Mouse (Mus musculus) intestine, embryonic 16.5 days (tissue): Measurements from ENCODE around the gene Cyth2. TPM values are rescaled to one million over a fixed set of nuclear protein-coding genes. Genes with fewer than 3 reads are reported as not detected.
A peak's percentile ranks its signal among the peaks of the same experiment; 100 is the strongest.

ENCODE experiments used
- ATAC-seq: fragments of 200-750 bp; cut with Nextera tagmentation; 2 replicates; pipeline ENCODE4 v1.8.0; 2017; ENCODE audit warnings: moderate TSS enrichment, moderate library complexity
- H3K27ac ChIP-seq: fragments of 300-500 bp; sonication (generic); 2 replicates; pipeline ENCODE4 v1.5.1; 2014; ENCODE audit warnings: mild to moderate bottlenecking, low read length
- H3K27me3 ChIP-seq: fragments of 300-500 bp; sonication (generic); replicated peaks from 2 replicates; pipeline ENCODE4 v1.6.1; 2014; ENCODE audit warnings: low read length, control low read depth, mixed read lengths; ENCODE audit not compliant: control insufficient read depth, insufficient read depth
- H3K36me3 ChIP-seq: fragments of 300-500 bp; sonication (generic); 2 replicates; pipeline ENCODE4 v1.6.1; 2014; ENCODE audit warnings: low read length, control low read depth; ENCODE audit not compliant: control insufficient read depth, insufficient read depth
- H3K4me1 ChIP-seq: fragments of 300-500 bp; sonication (generic); 2 replicates; pipeline ENCODE4 v1.6.1; 2014; ENCODE audit warnings: low read length, control low read depth, mixed read lengths; ENCODE audit not compliant: control insufficient read depth, insufficient read depth
- H3K4me2 ChIP-seq: fragments of 300-500 bp; sonication (generic); 2 replicates; pipeline ENCODE4 v1.6.1; 2014; ENCODE audit warnings: low read depth, low read length, control low read depth
- H3K4me3 ChIP-seq: fragments of 300-500 bp; sonication (generic); 2 replicates; pipeline ENCODE4 v1.5.1; 2014; ENCODE audit warnings: mild to moderate bottlenecking, low read length
- H3K9ac ChIP-seq: fragments of 300-500 bp; sonication (generic); 2 replicates; pipeline ENCODE4 v1.6.1; 2014; ENCODE audit warnings: low read depth, low read length
- H3K9me3 ChIP-seq: fragments of 300-500 bp; sonication (generic); 2 replicates; pipeline ENCODE4 v1.6.1; 2016; ENCODE audit warnings: low read length, control low read depth; ENCODE audit not compliant: control insufficient read depth
- WGBS: fragments of 180-500 bp; shearing (Covaris S2); extraction: QIAGEN DNeasy Blood & Tissue Kit; methylation state at CpG from one replicate; pipeline ENCODE4 v1.1.7; 2014; 5-methylcytosine and 5-hydroxymethylcytosine counted together
- polyA plus RNA-seq: library from polyadenylated mRNA; unstranded; fragments of >200 nt; fragmentation: Nextera tagmentation; extraction: Ambion mirVana; gene quantifications from 2 replicates; pipeline ENCODE4 v1.2.1, GENCODE M21; 2015

Cyth2 gene
- polyA plus RNA-seq, 1 experiment from 2014 or later: 77.1 TPM

DNA sequence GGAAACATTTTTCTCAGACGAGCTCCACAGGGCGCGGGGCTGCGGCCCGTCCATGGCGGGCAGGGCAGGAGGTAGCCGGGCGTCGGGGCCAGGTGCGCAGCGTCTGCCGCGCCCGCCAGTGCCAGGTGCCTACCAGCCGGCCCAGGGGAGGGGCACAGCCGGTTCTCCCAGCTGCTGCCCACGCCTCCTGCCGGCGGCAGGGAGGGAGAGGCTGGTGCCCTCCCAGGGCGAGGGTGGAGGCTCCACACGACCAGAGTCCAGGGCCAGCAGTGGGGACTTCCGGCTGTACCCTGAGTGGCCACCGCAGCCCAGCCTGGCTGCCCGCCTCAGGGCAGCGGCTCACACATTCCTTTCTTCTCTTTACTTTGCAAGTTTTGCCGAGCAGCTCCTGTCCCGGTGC, 55.0 kb downstream of the Cyth2 start:
- WGBS: 4% methylated on average over 27 of the region's 27 CpGs
- Histone ChIP-seq H3K4me2 (peak overlapping the region; percentile 58), H3K9ac (peak overlapping the region; percentile 54), H3K9me3 (no peaks in the 10 kb centered on the region), H3K36me3 (no peaks in the 10 kb centered on the region), H3K4me1 (peaks cover 11% of the 10 kb centered on the region), H3K27ac (no peak overlapping the region), H3K4me3 (peak overlapping the region; percentile 30), H3K27me3 (peaks cover 19% of the 10 kb centered on the region)
- ATAC-seq: peak; percentile 91

Other genes with a start within 250 kb of the Cyth2 start
- gene Bcat2, start 244.4 kb downstream of the Cyth2 start, polyA plus RNA-seq: 59.9 and 65.4 TPM in 2 replicates
- gene Fgf21, start 199.1 kb downstream of the Cyth2 start, polyA plus RNA-seq: 0.23 TPM in 1 of 2 replicates, not detected in the other
- 0.48 and 0.61 TPM in 2 replicates for gene Fut1, start 197.3 kb downstream of the Cyth2 start, polyA plus RNA-seq
- 0.07 and 0.15 TPM in 2 replicates for gene Izumo1, start 192.8 kb downstream of the Cyth2 start, polyA plus RNA-seq
- gene Rasip1, start 187.1 kb downstream of the Cyth2 start, polyA plus RNA-seq: 3.4 and 4.4 TPM in 2 replicates
- 5.0 and 6.3 TPM in 2 replicates for gene Mamstr, start 174.6 kb downstream of the Cyth2 start, polyA plus RNA-seq
- gene Fut2, start 148.2 kb downstream of the Cyth2 start, polyA plus RNA-seq: 18.4 and 21.7 TPM in 2 replicates
- gene Ntn5, start 130.6 kb downstream of the Cyth2 start, polyA plus RNA-seq: 0.34 and 0.53 TPM in 2 replicates
- 1.9 and 2.7 TPM in 2 replicates for gene Sec1, start 120.2 kb downstream of the Cyth2 start, polyA plus RNA-seq
- gene Car11, start 114.7 kb downstream of the Cyth2 start, polyA plus RNA-seq: 4.1 and 5.3 TPM in 2 replicates
- 2.3 and 3.2 TPM in 2 replicates for gene Dbp, start 109.5 kb downstream of the Cyth2 start, polyA plus RNA-seq
- 1,070 and 1,157 TPM in 2 replicates for gene Rpl18, start 99.1 kb downstream of the Cyth2 start, polyA plus RNA-seq
- 55.6 and 59.2 TPM in 2 replicates for gene Sphk2, start 96.6 kb downstream of the Cyth2 start, polyA plus RNA-seq
- 30.9 and 34.2 TPM in 2 replicates for gene Fam83e, start 93.4 kb downstream of the Cyth2 start, polyA plus RNA-seq
- 0.86 and 1.0 TPM in 2 replicates for gene Spaca4, start 88.8 kb downstream of the Cyth2 start, polyA plus RNA-seq
- 0.47 and 0.51 TPM in 2 replicates for gene Lmtk3, start 30.8 kb downstream of the Cyth2 start, polyA plus RNA-seq
- gene Sult2b1, start 29.9 kb downstream of the Cyth2 start, polyA plus RNA-seq: 3.9 and 4.8 TPM in 2 replicates
- 0.65 and 0.78 TPM in 2 replicates for gene Kcnj14, start 10.2 kb upstream of the Cyth2 start, polyA plus RNA-seq
- 57.0 and 63.0 TPM in 2 replicates for gene Grwd1, start 16.4 kb upstream of the Cyth2 start, polyA plus RNA-seq
- 90.6 and 94.9 TPM in 2 replicates for gene Kdelr1, start 58.2 kb upstream of the Cyth2 start, polyA plus RNA-seq
- gene Grin2d, start 63.8 kb upstream of the Cyth2 start, polyA plus RNA-seq: 0.31 and 0.39 TPM in 2 replicates
- gene Syngr4, start 82.1 kb upstream of the Cyth2 start, polyA plus RNA-seq: 0.62 and 0.98 TPM in 2 replicates
- gene Tmem143, start 82.4 kb upstream of the Cyth2 start, polyA plus RNA-seq: 8.1 TPM in 2 replicates
- gene Emp3, start 106.8 kb upstream of the Cyth2 start, polyA plus RNA-seq: 128 and 147 TPM in 2 replicates
- gene Ccdc114, start 109.5 kb upstream of the Cyth2 start, polyA plus RNA-seq: 4.0 and 4.3 TPM in 2 replicates
- 6.1 and 6.6 TPM in 2 replicates for gene Abcc6, start 215.7 kb upstream of the Cyth2 start, polyA plus RNA-seq
- gene Nomo1, start 219.1 kb upstream of the Cyth2 start, polyA plus RNA-seq: 95.7 and 102 TPM in 2 replicates